Mouse (Mus musculus) ES-E14 (cell line): ENCODE results near the gene Stx16. TPM values are rescaled to one million over a fixed set of nuclear protein-coding genes. Genes with fewer than 3 reads are reported as not detected.
A peak's percentile ranks its signal among the peaks of the same experiment; 100 is the strongest.

ENCODE experiments used
- DNase-seq: peaks from one replicate; pipeline ENCODE4 v3.0.0-alpha.2; 2013; ENCODE audit warnings: low read depth, low spot score
- H3K27ac ChIP-seq: 2 replicates; pipeline ENCODE4 v1.5.1; 2012; ENCODE audit warnings: low read depth, mild to moderate bottlenecking, low read length, moderate library complexity, mixed read lengths; ENCODE audit not compliant: poor library complexity, insufficient read depth, severe bottlenecking
- H3K36me3 ChIP-seq: 2 replicates; pipeline ENCODE4 v1.6.1; 2012; ENCODE audit warnings: mild to moderate bottlenecking, low read length, moderate library complexity, mixed read lengths; ENCODE audit not compliant: control insufficient read depth, poor library complexity, insufficient read depth, severe bottlenecking
- H3K4me1 ChIP-seq, 2 experiments: fragments of 150-350 bp in 1 of 2; sonication (generic) in 1 of 2; 2 replicates each; pipeline ENCODE4 v1.6.1; 2012; ENCODE audit warnings: low read length in 2 of 2, mild to moderate bottlenecking in 1 of 2, mixed read lengths in 1 of 2; ENCODE audit not compliant: control insufficient read depth in 2 of 2, insufficient read depth in 2 of 2, poor library complexity in 1 of 2
- H3K4me3 ChIP-seq, 2 experiments: fragments of 150-350 bp in 1 of 2; sonication (generic) in 1 of 2; 2 replicates each; pipeline ENCODE4 v1.5.1; 2012; ENCODE audit warnings: low read length in 2 of 2, low read depth in 1 of 2, mild to moderate bottlenecking in 1 of 2, mixed read lengths in 1 of 2; ENCODE audit not compliant: insufficient read depth in 1 of 2, poor library complexity in 1 of 2, severe bottlenecking in 1 of 2
- H3K9ac ChIP-seq: 2 replicates; pipeline ENCODE4 v1.6.1; 2012; ENCODE audit warnings: low read depth, mild to moderate bottlenecking, low read length, mixed read lengths; ENCODE audit not compliant: poor library complexity, insufficient read depth, severe bottlenecking
- H3K9me3 ChIP-seq: fragments of 150-350 bp; sonication (generic); 2 replicates; pipeline ENCODE4 v1.6.1; 2012; ENCODE audit warnings: low read depth, mild to moderate bottlenecking, low read length; ENCODE audit not compliant: control insufficient read depth, insufficient read depth
- CHD2 ChIP-seq: IDR thresholded peaks from 2 replicates; pipeline ENCODE4 v1.6.1; 2014; ENCODE audit warnings: mild to moderate bottlenecking, low read depth, low read length, inconsistent platforms
- HCFC1 ChIP-seq: IDR thresholded peaks from 2 replicates; pipeline ENCODE4 v1.6.1; 2012; ENCODE audit warnings: low read length, inconsistent platforms, borderline replicate concordance; ENCODE audit not compliant: insufficient read depth
- MAFK ChIP-seq: IDR thresholded peaks from 2 replicates; pipeline ENCODE4 v1.6.1; 2014; ENCODE audit warnings: mild to moderate bottlenecking, low read depth, low read length, inconsistent platforms; ENCODE audit not compliant: insufficient read depth
- ZC3H11A ChIP-seq: IDR thresholded peaks from 2 replicates; pipeline ENCODE4 v1.6.1; 2012; ENCODE audit warnings: low read depth, mild to moderate bottlenecking, inconsistent platforms, low read length, borderline replicate concordance
- ZNF384 ChIP-seq: IDR thresholded peaks from 2 replicates; pipeline ENCODE4 v1.6.1; 2012; ENCODE audit warnings: low read depth, low read length, inconsistent platforms
- in situ Hi-C, 2 experiments: fragments of 600-800 bp; cut with MboI; formaldehyde crosslinking; loops; one replicate each; pipeline ENCODE4 v1.15.1; 2025; ENCODE audit warnings: low sequenced_read_pairs in 2 of 2, inconsistent platforms in 1 of 2; ENCODE audit not compliant: unreplicated experiment in 2 of 2
- total RNA-seq: library from RNA; depleted of rRNA; stranded (reverse); fragments of 300-350 nt; gene quantifications from 2 replicates; pipeline ENCODE4 v1.2.3, GENCODE M21; 2012

The Stx16 gene
- total RNA-seq, 1 experiment, result 31.4 TPM

DNA sequence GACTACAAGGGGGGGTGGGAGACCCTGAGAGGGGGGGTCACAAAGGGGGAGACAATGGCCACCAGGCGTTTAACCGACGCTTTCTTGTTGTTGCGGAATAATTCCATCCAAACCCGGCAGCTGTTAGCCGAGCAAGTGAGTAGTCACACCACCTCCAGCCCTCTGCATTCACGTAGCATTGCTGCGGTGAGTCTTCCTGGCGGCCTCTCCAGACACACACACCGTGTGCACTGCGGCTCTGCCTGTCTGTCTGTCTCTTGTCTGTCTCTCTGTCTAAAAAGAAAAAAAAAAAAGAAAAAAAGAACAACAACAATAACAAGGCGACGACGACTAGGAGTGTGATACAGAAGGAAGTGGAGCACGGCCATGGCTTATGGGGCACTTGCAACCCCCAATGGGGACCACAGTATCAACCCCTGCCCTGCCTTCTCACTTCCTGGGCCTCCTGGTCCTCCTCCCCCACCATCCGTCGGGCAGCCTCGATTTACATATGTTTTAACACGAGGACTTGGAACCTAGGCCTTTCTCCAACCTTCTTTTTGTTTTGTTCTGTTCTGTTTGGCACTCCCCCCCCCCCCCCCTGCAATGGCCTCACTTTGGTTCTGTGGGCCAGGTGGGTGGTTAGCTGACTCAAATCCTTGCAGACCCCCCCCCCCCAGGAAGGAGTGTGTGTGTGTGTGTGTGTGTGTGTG, 1.0 kb downstream of the Stx16 start:
- TF ChIP-seq ZNF384 (0 out of 2 replicates have a peak, but pooled peaks have one; percentile 20), CHD2 (no peak)
- Histone ChIP-seq H3K4me3 (peak overlapping the region; percentile 86 to 97), H3K36me3 (no peaks in the 10 kb centered on the region), H3K27ac (peak overlapping the region; percentile 40; the same call in 1 of the 2 replicates), H3K4me1 (peaks cover 2 to 3% of the 10 kb centered on the region in 2 experiments; a peak in 1 of 4 replicates), H3K9ac (peak overlapping the region; percentile 83), H3K9me3 (no peaks in the 10 kb centered on the region)
- peak; percentile 30 for DNase-seq
- in situ Hi-C loops, result no loop called here

DNA sequence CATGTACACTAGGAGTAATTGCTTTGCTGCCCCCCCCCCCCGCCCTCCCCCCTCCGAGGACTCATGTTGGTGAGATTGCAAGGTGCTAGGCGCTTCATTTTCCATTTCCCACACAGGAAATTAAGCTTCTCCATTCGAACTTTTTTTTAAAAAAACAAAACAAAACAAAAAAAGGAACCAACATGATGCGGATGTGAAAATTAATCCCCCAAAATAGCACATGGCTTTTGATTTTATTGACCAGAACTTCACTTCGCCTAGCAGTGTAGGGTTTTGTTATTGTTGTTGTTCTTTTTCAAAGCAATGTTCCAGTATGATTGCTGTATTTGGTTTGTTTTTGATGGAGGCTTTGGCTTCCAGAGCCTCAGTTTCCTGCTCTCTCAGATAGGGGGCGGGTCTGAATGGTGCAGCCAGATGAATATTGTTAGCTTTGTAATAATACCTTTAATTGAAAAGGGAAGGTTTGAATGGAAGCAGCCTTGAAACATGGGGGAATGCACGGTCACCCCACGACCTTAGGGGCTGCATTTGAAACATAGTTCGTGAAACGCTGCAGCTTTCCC, 1.7 kb downstream of the Stx16 start:
- in situ Hi-C loops, result no loop called here
- Histone ChIP-seq H3K4me1 (peaks cover 2 to 3% of the 10 kb centered on the region in 2 experiments; a peak in 1 of 4 replicates), H3K4me3 (peak overlapping the region; percentile 36 to 86; a peak in 3 of 4 replicates), H3K36me3 (no peaks in the 10 kb centered on the region), H3K9ac (no peak overlapping the region), H3K9me3 (no peaks in the 10 kb centered on the region), H3K27ac (peak overlapping the region; percentile 40; the same call in 1 of the 2 replicates)
- no peak for DNase-seq
- TF ChIP-seq MAFK (no peak), HCFC1 (no peak), ZNF384 (no peak), ZC3H11A (no peak), CHD2 (no peak)

DNA sequence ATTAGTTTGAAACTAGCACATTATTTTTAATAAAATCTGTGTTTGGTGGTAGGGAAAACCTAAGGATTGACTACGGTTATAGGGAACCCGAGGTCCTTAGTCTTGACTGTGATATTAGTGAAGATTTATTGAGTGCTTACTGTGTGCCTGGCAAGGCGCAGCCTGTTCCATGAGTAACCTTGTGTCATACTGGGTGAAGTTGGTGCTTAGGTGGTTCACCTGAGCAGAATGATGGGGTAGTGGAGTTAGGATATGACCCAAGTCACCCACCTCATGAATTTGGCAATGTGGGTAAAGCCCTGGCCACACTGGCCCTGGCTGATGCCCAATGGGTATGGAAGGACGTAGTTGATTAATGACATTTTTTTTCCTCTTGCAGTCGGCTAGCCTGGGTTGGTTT, 5.7 kb downstream of the Stx16 start:
- Histone ChIP-seq H3K9ac (no peak overlapping the region), H3K4me3 (no peak overlapping the region), H3K4me1 (peaks cover 0 to 2% of the 10 kb centered on the region in 2 experiments; a peak in 1 of 4 replicates), H3K9me3 (no peaks in the 10 kb centered on the region), H3K27ac (no peak overlapping the region), H3K36me3 (peaks cover 2% of the 10 kb centered on the region; the same call in 1 of the 2 replicates)
- in situ Hi-C loops, result no loop called here
- DNase-seq, result no peak
- TF ChIP-seq ZNF384 (no peak), MAFK (no peak), ZC3H11A (no peak), HCFC1 (no peak), CHD2 (no peak)

DNA sequence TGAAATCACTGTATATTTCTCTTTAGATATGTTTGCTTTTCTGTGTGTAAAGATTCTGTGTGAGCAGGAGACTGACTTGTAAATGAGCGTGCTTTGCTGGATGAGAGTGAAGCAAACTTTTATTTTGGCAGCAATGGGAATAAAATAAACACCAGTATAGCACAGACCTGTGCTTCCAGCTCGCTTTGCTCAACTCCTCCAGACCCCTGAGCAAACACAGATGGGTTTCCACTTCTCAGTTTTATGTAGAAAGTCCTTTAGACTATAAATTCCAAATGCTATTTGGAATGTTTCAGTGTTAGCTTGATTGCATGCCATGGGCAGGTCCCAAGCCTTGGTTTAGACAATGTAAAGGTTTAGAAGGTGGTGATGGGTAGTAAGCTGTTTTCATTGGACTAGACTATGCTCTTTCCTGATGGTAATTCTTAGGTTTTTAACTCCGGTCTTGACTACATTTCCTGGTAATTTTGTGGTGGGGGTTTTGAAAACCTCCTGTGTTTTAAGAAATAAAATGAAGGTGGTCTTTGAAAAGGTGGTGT, 6.3 kb downstream of the Stx16 start:
- H3K4me1 ChIP-seq, result peaks cover 0 to 2% of the 10 kb centered on the region in 2 experiments; a peak in 1 of 4 replicates
- no peaks in the 10 kb centered on the region for H3K9me3 ChIP-seq
- peaks cover 2% of the 10 kb centered on the region; the same call in 1 of the 2 replicates for H3K36me3 ChIP-seq
- no peak for TF ChIP-seq HCFC1
- TF ChIP-seq ZNF384, result no peak
- no peak for TF ChIP-seq CHD2
- TF ChIP-seq ZC3H11A, result no peak
- no peak for TF ChIP-seq MAFK
- no peak for DNase-seq
- H3K9ac ChIP-seq, result no peak overlapping the region
- in situ Hi-C loops, result no loop called here
- H3K27ac ChIP-seq, result no peak overlapping the region
- H3K4me3 ChIP-seq, result no peak overlapping the region
